Mouse (Mus musculus): Measurements from ENCODE around the gene BC107364.
"Not testable (repeated sequence)": the region's sequence is repeated elsewhere in the genome, so short reads cannot be mapped to it uniquely, and the experiment has no call there.

BC107364 gene

DNA sequence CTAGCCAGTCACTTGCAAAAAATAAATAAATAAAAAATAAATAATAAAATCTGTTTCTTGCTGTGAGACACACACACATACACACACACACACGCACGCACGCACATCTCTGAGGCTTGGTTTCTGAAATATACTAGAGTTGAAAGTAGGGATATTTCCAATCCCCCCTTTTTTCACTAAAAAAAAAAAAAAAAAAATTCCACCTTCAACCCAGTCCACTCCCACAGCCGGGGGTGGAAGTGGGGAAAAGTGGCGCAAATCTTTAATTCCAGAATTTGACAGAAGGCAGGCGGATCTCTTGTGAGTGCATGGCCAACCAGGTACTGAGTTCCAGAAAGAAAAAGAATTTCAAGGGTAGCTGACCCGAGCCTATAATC is 37.2 kb downstream of the BC107364 start:
- DNase-seq (ENCODE audit: low read depth, low spot score), result no peak

GRCm38 (mm10) chr3:96414126-96414950 is 37.8 kb downstream of the BC107364 start:
- DNase-seq (ENCODE audit: low read depth, low spot score), result peak; percentile 42

DNA sequence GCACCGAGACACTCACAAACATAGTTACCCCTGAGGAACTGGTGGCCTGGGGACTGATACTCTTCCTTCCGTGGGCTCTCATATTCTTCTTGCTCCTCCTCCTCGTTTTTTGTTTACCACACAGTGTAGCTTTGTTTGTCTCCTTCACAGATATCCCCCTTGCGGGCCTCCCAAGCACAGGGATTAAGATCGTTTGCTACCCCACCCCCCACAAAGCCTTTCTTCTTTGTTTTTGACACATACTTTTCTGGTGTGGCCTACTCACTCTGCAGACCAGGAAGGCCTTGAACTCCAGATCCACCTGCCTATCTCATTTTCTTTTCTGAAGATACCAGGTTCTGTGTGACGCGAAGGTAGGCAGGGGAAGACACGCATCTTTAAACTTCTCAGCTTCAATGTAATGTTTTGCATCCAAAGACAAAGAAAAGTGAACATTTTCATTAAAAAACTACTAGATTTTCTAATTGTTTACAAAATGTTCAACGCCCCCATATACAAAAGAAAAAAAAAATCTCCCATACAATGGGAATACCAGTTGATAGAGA is 38.5 kb downstream of the BC107364 start:
- no peak for DNase-seq (ENCODE audit: low read depth, low spot score)

DNA sequence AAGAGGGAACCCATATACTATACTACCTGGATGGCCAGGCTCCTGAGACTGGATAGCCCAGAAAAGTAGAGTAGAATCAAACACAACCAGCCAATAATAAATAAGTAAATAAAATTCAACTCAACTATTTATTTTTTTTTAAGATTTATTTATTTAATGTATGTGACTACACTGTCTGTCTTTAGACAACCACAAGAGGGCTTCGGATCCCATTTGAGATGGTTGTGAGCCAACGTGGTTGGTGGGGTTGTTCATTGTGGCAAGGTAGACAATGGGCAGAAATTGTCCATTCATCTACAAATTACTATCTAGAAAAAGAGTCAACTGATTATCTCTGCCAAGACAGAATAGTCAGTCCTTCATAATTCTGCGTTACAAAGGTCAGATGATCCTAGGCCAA is 40.3 kb downstream of the BC107364 start:
- no peak for DNase-seq (ENCODE audit: low read depth, low spot score)

DNA sequence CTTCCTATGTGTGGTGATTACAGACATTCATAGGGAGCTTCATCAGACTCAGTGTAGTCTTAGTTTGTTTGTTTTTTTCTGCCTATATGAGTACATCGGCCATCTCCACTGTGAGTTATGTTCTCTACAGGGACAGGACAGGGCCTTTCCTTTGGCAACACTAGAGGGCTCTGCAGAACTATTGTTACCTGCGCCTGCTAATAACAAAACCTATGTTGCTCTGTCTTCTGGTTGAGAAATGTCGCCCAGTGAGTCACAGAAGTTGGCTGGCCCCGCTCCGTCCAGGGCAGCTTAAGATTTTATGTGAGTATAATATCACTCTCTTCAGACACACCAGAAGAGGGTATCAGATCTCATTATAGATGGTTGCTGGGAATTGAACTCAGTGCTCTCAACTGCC is 41.1 kb downstream of the BC107364 start:
- DNase-seq (ENCODE audit: low read depth, low spot score), result no peak

- no peak for DNase-seq (ENCODE audit: low read depth, low spot score)
Observed at GRCm38 (mm10) chr3:96409701-96410246, 42.3 kb downstream of the BC107364 start.

DNA sequence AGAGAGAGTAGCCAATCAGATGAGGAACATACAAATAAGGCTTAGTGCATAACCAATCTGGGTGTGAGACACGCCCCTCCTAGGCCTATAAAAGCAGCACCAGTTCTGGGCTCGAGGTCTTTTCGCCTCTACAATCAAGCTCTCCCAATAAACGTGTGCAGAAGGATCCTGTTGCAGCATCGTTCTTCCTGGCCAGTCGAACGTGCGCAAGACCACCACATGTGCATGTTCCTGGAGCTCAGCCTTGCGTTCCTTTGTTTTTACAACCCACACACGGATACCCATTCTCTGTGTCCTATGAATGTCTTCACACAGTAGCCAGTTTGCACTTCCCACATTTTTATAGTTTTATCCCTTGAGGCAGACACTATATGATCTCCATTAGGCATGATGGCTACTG is 44.0 kb downstream of the BC107364 start:
- DNase-seq (ENCODE audit: low read depth, low spot score), result not testable (repeated sequence)

DNA sequence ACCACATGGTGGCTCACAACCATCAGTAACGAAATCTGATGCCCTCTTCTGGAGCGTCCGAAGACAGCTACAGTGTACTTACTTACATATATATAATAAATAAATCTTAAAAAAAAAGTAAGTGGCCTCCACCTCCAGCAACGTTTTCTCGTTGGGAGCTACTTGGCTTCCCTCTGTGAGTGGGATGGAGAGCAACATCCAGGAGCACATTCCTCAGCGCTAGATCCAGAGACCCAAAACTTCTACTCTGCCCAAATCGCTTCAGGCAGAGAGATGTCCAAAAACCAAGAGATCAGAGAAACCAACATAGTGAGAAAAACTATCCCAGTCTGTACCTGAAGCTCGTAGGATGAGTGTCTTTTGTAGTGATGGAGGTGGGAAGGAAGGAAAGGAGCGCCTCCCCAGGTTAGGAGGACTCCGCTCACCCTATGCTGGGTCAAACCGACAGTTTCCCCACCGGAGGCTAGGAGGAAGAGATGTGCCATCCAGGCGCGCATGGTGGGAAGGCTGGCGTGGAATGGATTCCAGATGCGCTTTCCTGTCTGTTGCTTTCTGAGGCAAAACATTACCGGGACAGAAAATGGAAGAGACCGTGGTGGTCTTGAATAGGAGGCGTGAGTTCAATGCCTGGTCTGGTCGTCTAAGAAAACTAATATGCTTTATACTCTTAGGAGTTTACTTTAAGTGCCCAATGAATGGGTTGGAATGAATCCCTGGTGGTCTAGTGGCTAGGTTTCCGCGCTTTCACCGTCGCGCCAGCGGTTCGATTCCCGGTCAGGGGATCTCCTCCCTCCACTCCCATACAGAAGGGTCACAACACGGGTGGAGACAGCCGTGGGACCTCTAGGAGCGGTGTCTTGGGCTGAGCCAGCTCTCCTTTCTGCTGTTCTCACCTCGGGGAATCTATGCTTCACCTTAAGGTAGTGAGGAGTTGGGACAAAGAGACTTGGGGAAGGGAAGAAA is 46.3 kb downstream of the BC107364 start:
- DNase-seq (ENCODE audit: low read depth, low spot score), result no peak

DNA sequence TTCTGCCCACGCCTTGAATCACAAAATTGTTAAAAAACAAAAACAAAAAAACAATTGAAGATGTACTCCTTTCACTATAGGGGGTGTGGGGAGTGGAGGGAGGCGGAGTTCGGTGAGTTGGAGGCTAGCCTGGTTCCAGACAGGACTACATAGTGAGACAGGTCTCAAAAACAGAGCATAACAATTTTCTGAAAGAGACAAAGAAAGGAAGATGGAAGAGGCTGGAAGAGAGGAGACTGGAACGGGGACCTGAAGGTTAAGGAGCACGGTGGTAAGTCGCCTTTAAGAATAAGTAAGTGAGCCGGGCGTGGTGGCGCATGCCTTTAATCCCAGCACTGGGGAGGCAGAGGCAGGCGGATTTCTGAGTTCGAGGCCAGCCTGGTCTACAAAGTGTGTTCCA is 47.1 kb downstream of the BC107364 start:
- DNase-seq (ENCODE audit: low read depth, low spot score), result no peak

DNA sequence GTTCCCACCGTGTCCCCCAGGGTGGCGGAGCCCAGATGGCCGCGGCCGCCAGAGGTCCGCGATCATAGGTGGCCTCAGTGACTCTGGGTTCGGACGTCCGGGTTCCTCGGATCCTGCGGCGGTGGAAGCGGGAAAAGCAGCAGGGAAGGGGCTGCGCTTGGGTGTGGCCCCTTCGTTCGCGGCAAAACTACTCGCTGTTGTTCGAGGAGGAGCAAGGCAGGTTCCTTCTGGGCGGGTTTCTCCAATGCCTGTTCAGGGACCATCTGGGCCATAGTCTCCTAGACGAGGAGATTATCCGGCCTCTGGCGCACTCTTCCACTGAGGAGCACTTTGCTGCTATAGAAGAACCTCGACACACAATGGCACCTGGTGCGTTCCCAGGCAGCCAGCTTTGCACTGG is 47.7 kb downstream of the BC107364 start:
- DNase-seq (ENCODE audit: low read depth, low spot score), result no peak

DNA sequence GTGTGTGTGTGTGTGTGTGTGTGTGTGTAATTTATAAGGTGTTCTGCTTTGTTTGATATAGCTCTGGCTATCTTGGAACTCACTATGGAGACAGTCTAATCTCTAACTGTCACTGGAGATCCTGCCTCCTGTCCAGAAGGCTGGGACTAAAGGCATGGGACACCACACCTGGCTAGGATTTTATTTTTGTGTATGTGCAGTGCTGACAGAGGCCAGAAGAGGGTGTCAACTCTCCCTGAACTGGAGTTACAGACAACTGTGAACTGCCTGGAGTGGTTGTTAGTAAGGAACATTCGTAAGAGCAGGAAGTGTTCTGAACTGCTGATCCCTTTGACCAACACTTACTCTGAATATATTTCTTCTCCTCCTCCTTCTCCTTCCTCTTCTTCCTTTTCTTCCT is 49.1 kb downstream of the BC107364 start:
- no peak for DNase-seq (ENCODE audit: low read depth, low spot score)

DNA sequence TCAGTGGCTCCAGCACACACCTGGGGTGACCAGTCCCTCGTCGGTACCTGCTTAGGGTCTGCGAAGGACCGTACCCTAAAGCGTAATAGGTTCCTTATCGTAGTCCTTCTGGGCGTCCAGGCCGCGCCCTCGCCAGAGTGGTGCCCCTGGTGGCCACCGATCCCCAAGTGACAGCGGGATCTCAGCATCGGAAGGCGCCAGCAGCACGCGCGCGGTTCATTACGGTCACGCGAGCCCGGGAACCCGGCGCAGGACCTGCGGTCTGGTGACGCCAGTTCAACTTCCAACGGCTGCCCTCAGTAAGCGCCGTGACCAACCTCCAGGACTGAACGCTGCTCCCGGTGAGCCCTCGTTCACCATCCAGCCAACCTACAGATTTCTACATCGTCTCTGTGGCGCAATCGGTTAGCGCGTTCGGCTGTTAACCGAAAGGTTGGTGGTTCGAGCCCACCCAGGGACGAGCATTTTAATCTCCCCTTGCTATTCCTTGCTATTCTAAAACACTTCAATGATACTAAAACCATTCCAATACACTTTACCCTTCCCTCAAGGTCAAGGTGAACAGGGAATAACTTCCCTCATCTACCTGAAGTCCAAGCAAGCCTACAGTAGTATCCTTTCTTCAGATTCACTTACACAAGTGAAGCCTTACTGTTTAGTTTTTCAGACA is 50.1 kb downstream of the BC107364 start:
- DNase-seq (ENCODE audit: low read depth, low spot score), result no peak

- no peak for DNase-seq (ENCODE audit: low read depth, low spot score)
Observed at GRCm38 (mm10) chr3:96401474-96401831, 50.7 kb downstream of the BC107364 start.

DNA sequence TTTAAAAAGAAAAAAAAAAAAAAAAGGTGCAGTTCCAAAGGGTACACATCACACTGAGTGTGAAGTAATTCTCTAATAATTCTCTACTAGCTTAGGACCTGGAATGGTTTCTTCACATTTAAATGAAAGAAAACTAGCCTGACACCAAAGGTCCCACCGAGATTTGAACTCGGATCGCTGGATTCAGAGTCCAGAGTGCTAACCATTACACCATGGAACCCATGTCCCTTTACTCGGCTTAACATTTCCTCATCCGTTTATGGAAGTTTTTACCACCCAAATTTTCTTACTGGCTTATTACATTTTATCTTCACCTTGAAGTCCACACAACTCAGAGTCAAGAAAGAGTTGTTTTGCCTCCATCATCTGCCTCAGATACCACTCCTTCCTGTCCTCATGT is 53.2 kb downstream of the BC107364 start:
- DNase-seq (ENCODE audit: low read depth, low spot score), result no peak

GRCm38 (mm10) chr3:96396857-96397256 is 55.2 kb downstream of the BC107364 start:
- DNase-seq (ENCODE audit: low read depth, low spot score), result no peak

DNA sequence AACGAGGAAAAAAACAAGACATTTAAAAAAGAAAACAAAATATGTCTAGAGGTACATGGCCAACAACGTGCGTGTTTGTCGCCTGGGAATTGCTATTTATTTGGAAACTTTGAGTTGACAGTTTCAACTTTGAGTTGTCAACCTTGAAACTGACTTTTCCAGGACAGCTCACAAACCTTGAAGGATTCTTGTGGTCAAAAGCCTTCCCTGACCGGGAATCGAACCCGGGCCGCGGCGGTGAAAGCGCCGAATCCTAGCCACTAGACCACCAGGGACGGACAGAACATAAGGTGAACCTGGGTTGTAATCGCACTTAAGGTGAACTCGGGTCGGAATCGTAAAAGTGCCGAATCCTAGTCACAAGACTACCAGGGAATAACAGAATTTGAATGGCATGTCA is 64.9 kb downstream of the BC107364 start:
- not testable (repeated sequence) for DNase-seq (ENCODE audit: low read depth, low spot score)
